Mouse (Mus musculus) T-helper 17 cell (primary cell): ENCODE measurements around the gene Nr1h4.

Experiments
- in situ Hi-C, 2 experiments: fragments of 300-600 bp; cut with MboI, MseI; formaldehyde crosslinking; loops; 1 replicate in 1 of 2; 2 replicates in 1 of 2; pipeline ENCODE4 v1.15.1; 2025; ENCODE audit warnings: high pct_unique_total_duplicates in 2 of 2

Gene Nr1h4

GRCm38 (mm10) chr10:89435413-89435812 is 98.0 kb downstream of the Nr1h4 start:
- in situ Hi-C loops, result no loop called here

- in situ Hi-C loops, result no loop called here
These were observed 98.7 kb downstream of the Nr1h4 start for GRCm38 (mm10) chr10:89434509-89435210.

DNA sequence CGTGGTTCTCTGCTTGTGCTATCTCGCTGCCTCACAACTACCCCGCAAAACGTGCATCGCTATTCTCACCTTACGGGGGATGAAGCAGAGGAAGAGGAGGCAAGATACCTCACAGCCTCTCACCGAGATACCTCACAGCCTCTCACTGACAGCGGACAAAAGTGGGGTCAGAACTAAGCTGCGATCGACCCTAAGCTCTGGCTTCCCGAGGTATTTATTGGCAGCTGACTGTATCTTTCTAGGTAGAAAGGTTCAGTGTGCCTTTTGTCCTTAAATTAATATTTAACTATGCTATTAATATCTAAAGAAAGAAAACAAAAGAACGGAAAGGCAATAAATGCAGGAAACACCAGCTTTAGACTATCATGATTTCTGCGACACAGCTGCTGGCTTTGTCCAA is 100.6 kb downstream of the Nr1h4 start:
- in situ Hi-C loops, result no loop called here

- in situ Hi-C loops, result no loop called here
These were observed 102.6 kb downstream of the Nr1h4 start for GRCm38 (mm10) chr10:89430751-89431150.

DNA sequence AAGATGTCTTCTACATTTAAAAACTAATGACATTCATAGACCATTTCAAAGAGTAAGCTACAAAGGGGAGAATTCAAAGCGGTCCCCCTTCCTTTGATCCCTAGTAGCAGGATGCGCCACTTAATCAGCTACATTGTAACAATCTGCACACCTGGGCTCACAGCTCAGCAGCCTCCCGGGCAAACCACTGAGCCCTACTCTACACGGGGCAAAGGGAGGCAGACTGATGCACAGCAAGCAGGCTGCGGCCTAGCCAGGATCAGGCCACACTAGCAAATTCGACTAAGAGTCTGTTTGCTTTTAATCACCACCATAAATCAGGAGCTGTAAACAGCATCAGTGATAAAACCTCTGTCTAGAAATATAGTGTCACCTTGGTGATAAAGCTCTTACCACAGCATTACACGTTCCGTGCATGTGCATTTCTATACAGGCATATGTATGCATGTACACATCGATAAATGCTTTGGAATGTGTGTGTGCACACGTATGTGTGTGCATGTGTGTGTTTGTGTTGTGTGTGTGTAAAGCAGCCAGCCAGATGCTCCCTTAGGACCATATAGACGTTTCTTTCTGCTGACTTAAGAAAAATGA is 108.5 kb downstream of the Nr1h4 start:
- in situ Hi-C loops, result no loop called here

DNA sequence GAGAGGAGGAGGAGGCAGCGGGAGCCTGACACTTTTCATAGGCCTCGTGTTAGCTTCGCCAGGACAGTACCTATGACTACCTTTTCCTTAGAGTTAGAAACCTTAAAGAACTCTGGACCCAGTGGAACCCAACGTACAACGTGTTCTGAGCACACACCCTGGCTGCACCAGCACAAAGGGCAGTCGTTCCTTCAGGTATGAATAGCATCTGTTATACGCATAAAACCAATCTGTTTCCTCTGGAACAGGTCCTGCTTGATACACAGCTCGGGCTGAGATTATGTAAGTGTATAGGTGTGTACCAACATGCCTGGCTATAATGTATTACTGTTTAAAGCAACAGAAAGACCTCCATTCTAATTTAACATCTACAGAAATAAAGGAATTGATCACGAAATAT is 109.2 kb downstream of the Nr1h4 start:
- in situ Hi-C loops, result no loop called here

DNA sequence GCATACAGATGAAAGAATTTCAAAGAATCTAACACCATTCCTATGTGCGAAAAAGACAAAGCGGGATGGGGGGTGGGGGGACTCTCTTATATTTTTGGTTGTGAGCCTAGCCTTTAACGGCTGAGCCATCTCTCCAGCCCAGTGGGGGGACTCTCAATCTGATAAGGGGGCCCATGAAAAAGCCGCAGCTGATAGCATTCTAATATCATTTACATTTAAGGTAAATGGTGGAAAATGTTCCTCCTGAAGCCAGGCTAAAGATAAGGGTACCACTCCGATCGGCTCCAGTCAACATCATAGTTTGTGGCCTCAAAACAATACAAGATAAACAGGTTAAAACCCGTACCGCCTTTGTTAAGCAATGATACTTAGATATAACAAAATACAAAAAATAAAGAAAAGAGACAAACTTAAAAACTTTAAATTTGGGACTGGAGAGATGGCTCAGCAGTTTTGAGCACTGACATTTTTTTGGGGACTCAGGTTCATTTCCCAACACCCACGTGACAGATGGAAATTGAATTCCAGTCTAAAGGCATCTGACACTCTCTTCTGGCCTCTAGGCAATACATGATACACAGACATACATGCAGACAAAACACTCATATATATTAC is 110.1 kb downstream of the Nr1h4 start:
- in situ Hi-C loops, result no loop called here

DNA sequence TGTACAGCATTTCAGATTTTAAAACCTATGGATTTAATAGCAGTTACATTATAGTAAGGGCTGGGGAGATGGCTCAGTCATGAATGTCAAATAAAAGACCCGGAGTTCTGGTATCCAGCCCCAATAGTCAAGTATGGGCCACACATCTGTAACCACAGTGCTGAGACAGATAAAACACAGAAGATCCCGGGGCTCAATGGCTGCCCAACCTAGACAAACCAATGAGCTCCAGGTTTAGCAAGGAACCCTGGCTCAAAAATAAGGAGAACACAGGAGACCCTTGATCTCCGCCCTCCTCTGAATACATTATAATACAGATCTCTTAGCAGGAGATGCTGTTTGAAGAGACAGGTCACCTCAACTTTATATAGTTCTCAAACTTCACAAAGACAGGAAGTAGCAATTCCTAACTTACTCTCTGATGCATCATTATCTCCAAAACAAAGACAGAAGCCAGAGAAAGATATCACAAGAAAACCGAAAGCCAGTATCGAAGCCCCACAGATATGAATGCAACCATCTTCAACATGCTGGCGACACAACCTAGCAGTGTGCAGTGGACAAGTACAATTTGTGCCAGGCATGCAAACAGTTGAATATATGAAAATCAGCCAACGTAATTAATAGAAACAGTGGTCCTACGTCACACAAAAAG is 110.8 kb downstream of the Nr1h4 start:
- in situ Hi-C loops, result no loop called here

- in situ Hi-C loops, result no loop called here
These were observed 115.4 kb downstream of the Nr1h4 start for GRCm38 (mm10) chr10:89417966-89418365.

DNA sequence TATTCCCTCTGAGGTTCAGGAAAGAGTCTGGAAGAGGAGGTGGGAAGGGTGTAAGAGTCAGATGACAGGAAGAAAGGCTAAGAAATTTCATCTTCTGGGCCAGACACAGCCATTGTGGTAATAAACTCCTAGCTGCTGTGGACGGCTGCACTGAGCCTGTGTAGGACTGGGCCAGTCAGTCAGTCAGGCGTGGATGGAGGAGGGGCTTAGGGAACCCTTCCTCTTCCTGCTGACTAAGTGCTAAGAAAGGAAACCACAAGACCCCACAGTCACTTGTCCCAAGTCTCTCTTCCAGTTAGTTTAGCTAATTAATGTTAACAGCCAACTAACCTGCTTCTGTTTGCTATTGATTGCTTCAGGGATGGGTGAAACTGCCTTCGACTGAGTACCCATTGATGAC is 117.9 kb downstream of the Nr1h4 start:
- in situ Hi-C loops, result no loop called here

GRCm38 (mm10) chr10:89407551-89407950 is 125.8 kb downstream of the Nr1h4 start:
- in situ Hi-C loops, result no loop called here

DNA sequence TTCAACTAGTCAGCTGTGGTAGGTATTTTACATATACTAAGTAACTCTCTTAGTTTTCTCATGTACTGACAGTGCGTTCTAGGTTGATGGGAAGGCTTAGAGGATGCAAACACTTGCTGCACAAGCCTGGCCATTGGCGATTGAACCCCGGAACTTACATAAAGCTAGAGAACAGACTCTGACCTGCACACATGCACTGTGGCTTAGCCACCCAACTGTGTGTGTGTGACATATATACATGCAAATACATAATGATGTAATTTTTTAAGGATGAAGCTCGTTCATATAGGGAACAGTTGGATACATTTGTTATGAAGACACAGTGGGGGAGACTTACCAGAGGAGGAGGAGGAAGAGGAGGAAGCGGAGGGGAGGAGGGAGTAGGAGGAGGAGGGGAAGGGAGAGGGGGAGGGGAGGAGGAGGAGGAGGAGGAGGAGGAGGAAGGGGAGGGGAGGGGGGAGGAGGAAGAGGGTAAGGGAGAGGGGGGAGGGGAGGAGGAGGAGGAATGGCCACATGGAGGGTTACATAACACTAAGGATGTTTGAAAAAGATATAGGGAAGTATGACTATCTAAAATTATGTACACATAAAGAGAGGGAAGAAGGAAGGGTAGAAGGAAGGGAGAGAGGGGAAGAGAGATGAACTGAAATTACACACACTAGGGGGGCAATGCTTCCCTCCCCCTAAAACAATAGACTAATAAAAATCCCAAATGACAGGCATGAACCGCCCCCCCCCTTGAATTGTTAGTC is 126.5 kb downstream of the Nr1h4 start:
- in situ Hi-C loops, result no loop called here

- in situ Hi-C loops, result no loop called here
These were observed 128.4 kb downstream of the Nr1h4 start for GRCm38 (mm10) chr10:89404936-89405335.
